Mouse (Mus musculus): ENCODE data around the gene Nat8f5. TPM values are rescaled to one million over a fixed set of nuclear protein-coding genes. Genes with fewer than 3 reads are reported as not detected.
"Not testable (repeated sequence)": the region's sequence is repeated elsewhere in the genome, so short reads cannot be mapped to it uniquely, and the experiment has no call there.

Gene Nat8f5
- polyA plus RNA-seq, 1 experiment from 2014 or later, result not detected

DNA sequence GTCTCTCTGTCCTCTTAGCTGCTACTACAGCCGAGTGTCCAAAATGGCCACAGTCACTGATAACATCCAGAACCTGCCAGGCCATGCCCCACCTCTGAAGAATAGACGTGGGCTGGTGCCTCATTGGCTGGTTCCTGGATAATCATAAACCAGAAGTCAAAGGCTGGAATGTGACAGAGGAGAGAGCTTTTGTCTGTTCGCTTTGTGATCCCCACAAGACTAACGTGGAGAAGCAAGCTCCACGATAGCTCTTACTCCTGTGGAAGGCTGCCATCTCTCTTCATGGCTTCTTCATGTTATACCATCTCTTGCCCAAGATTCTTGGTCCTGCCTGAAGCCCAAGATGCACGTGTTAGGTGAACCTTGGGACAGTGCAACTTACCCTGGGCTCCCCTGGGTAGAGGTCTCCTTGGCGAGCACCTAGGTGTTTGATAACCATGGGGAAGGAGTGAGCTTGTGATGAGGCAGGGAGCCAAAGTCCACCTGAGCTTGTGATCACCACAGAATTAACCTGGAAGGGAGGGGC, 11.1 kb upstream of the Nat8f5 start, which contains the start of gene Nat8:
Gene Nat8 (minus strand): TSS at position 287 of the 526 bp plus-strand sequence.
- 84% methylated on average over 7 of the region's 7 CpGs for WGBS
- H3K4me1 ChIP-seq, result no peaks in the 10 kb centered on the region
- H3K36me3 ChIP-seq (ENCODE audit: poor library complexity, severe bottlenecking), result no peaks in the 10 kb centered on the region
- H3K4me2 ChIP-seq, result no peak within 1 kb of the TSS
- no peaks in the 10 kb centered on the region for H3K9me3 ChIP-seq (replicated peaks)
- no peak within 1 kb of the TSS for H3K27ac ChIP-seq
- H3K4me3 ChIP-seq, result no peak within 1 kb of the TSS
- ATAC-seq, result no peak
- H3K27me3 ChIP-seq, result no peaks in the 10 kb centered on the region
- H3K9ac ChIP-seq, result no peak within 1 kb of the TSS

DNA sequence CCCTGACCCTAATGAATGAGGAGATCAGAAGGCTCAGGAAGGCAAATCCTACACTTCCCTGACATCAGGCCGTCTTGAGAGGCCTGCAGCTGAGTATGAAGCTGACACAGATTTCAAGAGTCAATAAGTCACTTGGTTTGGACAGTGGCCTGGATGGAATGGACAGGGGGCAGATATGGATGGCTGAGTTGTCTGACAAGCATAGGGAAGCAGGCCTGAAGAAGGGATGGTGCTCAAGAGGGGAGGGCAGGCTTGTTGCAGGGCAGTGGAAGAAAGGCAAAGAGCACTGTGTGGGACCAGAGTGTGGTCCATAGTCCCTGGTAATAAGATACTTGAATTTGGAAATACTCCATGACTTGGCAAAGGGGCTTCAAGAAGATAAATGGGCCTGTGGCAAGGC, 8.7 kb upstream of the Nat8f5 start:
- Histone ChIP-seq H3K36me3 (ENCODE audit: poor library complexity, severe bottlenecking) (no peaks in the 10 kb centered on the region), H3K4me1 (no peaks in the 10 kb centered on the region), H3K27ac (no peak overlapping the region), H3K9ac (no peak overlapping the region), H3K4me3 (no peak overlapping the region), H3K9me3 (replicated peaks) (no peaks in the 10 kb centered on the region), H3K4me2 (no peak overlapping the region), H3K27me3 (no peaks in the 10 kb centered on the region)
- ATAC-seq, result no peak
- 68% methylated on average over 1 of the region's 1 CpGs for WGBS

DNA sequence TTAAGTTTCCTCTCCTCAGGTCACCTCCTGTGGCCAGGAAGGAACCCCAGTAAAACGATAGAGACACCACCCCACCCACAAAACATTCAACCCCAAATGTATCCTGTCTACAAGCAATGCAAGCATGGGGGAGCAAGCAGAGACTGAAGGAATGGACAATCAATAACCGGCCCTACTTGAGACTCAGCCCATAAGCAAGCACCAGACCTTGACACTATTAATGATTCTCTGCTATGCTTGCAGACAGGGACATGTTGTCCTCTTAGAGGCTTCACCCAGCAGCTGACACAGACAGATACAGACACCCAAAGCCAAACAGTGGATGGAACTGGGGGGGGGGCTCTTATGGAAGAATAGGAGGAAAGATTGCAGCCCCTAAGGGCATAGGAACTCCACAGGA, 5.1 kb upstream of the Nat8f5 start:
- Histone ChIP-seq H3K9me3 (replicated peaks) (no peaks in the 10 kb centered on the region), H3K27ac (no peak overlapping the region), H3K4me3 (no peak overlapping the region), H3K4me2 (no peak overlapping the region), H3K4me1 (no peaks in the 10 kb centered on the region), H3K27me3 (no peaks in the 10 kb centered on the region), H3K9ac (no peak overlapping the region), H3K36me3 (ENCODE audit: poor library complexity, severe bottlenecking) (no peaks in the 10 kb centered on the region)
- ATAC-seq, result no peak
- WGBS, result 85% methylated on average over 2 of the region's 2 CpGs

DNA sequence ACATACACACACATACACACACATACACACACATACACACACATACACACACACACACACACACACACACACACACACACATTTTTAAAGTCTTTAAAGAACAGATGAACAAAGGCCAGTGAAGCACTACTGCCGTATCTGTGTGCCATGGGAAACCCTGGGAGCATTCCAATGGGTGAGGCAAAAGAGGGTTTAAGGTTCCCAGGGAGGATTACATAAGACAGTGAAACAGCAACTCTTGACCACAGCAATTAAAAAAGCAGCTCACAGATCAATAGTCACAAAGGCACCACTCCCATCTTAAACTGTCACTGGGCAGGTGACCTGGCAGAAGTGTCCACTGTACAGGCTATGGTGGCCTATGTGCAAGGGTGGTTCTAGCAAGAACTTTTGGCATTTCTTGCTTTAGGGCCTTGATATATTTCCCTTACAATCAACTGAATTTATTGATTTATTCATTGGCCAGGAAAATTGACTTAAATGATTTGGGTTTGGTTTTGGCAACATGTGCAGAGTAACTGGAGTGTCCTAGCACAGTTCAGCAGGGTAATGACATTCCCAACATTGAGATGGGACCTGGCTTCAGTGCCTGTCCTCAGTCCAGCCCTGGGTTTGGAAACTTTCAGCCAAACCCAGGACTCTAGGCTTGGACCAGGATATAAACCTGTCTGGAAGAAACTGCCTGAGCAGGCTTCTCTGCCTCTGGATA, 2.8 kb upstream of the Nat8f5 start:
- H3K4me2 ChIP-seq, result no peak overlapping the region
- no peaks in the 10 kb centered on the region for H3K36me3 ChIP-seq (ENCODE audit: poor library complexity, severe bottlenecking)
- WGBS, result 90% methylated on average over 1 of the region's 1 CpGs
- H3K4me3 ChIP-seq, result no peak overlapping the region
- H3K9me3 ChIP-seq (replicated peaks), result no peaks in the 10 kb centered on the region
- H3K9ac ChIP-seq, result no peak overlapping the region
- H3K27me3 ChIP-seq, result no peaks in the 10 kb centered on the region
- H3K27ac ChIP-seq, result no peak overlapping the region
- no peaks in the 10 kb centered on the region for H3K4me1 ChIP-seq
- ATAC-seq, result no peak

DNA sequence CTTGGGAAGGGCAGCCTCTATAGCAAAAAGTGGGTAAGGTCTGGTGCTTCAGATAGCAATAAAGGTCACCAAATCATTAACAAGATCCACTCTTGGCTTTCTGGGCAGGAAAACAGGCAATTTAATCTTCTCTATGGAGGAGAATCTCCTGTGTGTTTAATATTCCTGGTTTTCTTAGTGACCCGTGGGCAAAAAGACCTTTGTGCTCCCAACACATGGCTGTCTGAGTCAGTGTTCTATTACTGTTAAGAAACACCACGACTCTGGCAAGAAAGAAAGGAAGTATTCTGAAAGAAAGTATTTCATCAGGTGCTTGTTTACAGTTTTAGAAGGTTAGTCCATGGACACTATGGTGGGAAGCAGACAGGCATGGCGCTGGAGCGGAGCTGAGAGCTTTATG, 1.5 kb upstream of the Nat8f5 start:
- Histone ChIP-seq H3K36me3 (ENCODE audit: poor library complexity, severe bottlenecking) (no peaks in the 10 kb centered on the region), H3K4me1 (no peaks in the 10 kb centered on the region), H3K9ac (no peak overlapping the region), H3K4me2 (no peak overlapping the region), H3K4me3 (no peak overlapping the region), H3K27me3 (no peaks in the 10 kb centered on the region), H3K27ac (no peak overlapping the region), H3K9me3 (replicated peaks) (no peaks in the 10 kb centered on the region)
- 81% methylated on average over 4 of the region's 4 CpGs for WGBS
- ATAC-seq, result no peak

DNA sequence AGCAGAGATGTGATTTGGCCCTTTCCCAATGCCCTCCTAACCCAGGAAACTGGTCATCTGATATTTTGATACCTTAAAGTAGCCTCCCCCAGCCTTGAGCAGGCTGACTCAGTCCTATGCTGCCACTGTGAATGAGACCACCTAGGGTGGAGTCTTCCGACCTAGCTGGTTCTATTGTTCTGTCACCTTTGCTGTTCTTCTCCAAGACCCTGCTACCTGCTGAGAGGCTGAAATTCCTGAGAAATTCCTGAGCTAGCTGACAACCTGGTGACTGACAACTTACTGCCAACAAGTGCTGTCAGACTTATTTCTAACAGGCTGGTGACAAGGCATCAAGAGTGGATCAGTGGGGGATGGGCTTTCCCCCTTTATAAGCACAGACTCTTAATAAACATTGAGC, 2.4 kb downstream of the Nat8f5 start:
- Histone ChIP-seq H3K4me2 (no peak overlapping the region), H3K9ac (no peak overlapping the region), H3K36me3 (ENCODE audit: poor library complexity, severe bottlenecking) (no peaks in the 10 kb centered on the region), H3K27me3 (no peaks in the 10 kb centered on the region), H3K4me3 (no peak overlapping the region), H3K27ac (no peak overlapping the region), H3K9me3 (replicated peaks) (no peaks in the 10 kb centered on the region), H3K4me1 (no peaks in the 10 kb centered on the region)
- WGBS, result 31% methylated on average over 1 of the region's 1 CpGs
- no peak for ATAC-seq

DNA sequence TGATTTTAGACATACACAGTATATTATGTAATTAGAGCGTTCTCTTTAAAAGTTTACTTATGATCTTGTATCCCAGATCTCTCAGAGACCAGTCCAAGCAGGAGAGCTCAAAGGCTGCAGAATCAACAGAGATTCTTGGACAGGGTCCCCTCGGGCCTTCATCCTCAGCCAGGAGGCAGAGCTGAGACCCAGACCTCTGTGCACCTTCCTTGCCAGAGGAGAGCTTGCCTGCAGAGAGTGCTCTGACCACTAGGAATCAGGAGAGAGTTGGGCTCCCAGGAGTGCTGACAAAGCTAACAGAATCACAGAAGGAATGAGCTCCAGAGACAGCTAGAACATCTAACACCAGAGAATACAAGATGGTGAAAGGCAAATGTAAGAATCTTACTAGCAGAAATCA, 7.4 kb downstream of the Nat8f5 start:
- H3K9ac ChIP-seq, result no peak overlapping the region
- no peak overlapping the region for H3K4me2 ChIP-seq
- no peak overlapping the region for H3K4me3 ChIP-seq
- no peaks in the 10 kb centered on the region for H3K4me1 ChIP-seq
- H3K27ac ChIP-seq, result no peak overlapping the region
- no peak for ATAC-seq
- 84% methylated on average over 2 of the region's 2 CpGs for WGBS
- no peaks in the 10 kb centered on the region for H3K36me3 ChIP-seq (ENCODE audit: poor library complexity, severe bottlenecking)
- H3K27me3 ChIP-seq, result no peaks in the 10 kb centered on the region
- H3K9me3 ChIP-seq (replicated peaks), result no peaks in the 10 kb centered on the region

DNA sequence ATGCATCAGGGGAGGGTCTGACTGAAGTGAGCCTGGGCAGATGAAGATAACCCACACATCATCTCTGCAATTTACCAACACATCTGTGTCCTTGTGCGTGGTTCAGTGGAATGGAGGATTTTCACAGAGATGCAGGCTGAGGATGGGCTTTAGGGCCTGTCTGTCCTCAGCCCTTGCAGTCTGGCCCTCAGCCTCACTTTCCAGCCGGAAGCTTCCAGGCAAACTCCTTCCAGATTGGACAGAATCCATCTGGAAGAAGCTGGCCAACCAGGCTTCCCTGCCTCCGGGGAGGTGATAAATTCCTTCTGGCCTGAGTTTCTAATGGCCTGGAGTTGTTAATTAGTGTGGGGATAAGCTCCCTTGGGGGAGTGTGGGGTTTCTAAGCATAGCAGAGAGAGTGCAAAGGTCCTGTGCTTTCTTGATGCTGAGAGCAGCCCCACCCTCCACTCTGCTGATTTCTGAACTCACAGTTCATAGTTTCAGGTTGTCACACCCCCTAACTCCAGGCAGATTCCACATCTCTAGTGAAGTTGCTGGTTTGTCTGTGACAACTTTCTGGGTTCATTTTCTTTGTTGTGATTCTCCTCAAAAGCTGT, 9.7 kb downstream of the Nat8f5 start:
- H3K9me3 ChIP-seq (replicated peaks); H3K36me3 ChIP-seq (ENCODE audit: poor library complexity, severe bottlenecking); H3K4me1 ChIP-seq; H3K4me3 ChIP-seq; H3K27me3 ChIP-seq; ATAC-seq; H3K9ac ChIP-seq; H3K27ac ChIP-seq; H3K4me2 ChIP-seq: not testable (repeated sequence)
- WGBS, result 74% methylated on average over 3 of the region's 3 CpGs

DNA sequence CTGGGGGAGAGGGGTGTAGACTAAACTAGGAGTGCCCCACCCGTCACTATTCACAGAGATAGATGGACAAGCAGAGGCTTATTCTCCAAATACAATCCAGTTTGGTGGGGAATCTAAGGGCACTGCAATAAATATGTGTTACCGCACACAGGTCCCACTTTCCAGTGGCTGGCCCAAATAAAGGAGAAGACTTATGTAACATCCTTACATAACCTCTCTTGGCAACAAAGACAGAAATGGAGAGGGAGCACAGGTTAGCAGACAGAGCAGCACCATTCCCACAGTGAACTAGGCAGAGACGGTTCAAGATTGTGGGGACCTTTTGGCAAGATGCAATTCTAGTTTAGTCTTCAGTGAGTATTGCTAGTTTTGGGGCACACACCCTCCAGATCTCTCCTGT, 10.3 kb downstream of the Nat8f5 start:
- not testable (repeated sequence) for H3K4me2 ChIP-seq; ATAC-seq; H3K36me3 ChIP-seq (ENCODE audit: poor library complexity, severe bottlenecking); H3K27ac ChIP-seq; H3K9me3 ChIP-seq (replicated peaks); H3K27me3 ChIP-seq; H3K9ac ChIP-seq; H3K4me1 ChIP-seq; H3K4me3 ChIP-seq
- 94% methylated on average over 3 of the region's 3 CpGs for WGBS

DNA sequence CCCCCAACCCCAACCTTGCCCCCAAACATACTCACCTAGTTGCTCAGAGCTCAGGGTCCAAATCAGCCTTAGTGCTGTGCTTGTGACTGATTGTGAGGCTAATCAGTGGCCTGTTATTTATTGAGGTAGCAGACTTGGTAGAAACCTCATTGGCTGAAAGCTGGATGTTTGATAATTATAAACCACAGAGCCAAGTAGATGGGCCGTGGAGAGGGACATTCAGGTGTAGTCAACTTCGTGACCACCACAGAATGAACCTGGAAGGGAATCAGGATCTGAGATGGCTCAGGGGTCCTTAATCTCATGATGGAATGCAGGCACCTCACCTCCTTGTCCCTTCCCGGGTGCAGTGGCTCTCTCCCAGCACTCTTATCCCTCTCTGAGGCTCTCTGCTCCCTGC, 11.0 kb downstream of the Nat8f5 start:
- 71% methylated on average over 3 of the region's 3 CpGs for WGBS
- not testable (repeated sequence) for ATAC-seq; H3K4me3 ChIP-seq; H3K27ac ChIP-seq; H3K27me3 ChIP-seq; H3K9me3 ChIP-seq (replicated peaks); H3K4me2 ChIP-seq; H3K36me3 ChIP-seq (ENCODE audit: poor library complexity, severe bottlenecking); H3K9ac ChIP-seq; H3K4me1 ChIP-seq

DNA sequence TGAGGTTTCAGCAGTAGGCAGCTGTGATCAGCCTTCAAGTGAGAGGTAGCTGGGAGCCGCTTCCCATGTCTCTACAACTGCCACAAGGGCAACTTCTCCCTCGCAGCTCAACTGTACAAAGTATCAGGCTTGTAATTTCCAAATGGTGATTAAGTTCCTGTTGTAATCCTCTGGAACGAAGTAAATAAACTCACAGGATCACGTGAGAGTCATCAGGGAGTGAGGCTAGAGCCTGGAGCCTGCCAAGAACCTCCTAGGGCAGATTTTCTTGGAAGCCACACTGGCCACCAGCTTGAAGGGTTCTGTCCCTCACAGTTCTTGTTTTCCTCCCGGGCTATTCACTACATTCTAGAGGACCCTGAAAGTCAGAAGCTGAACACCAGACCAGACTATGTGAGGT, 17.6 kb downstream of the Nat8f5 start:
- H3K4me1 ChIP-seq; H3K4me3 ChIP-seq; ATAC-seq; H3K27me3 ChIP-seq; H3K36me3 ChIP-seq (ENCODE audit: poor library complexity, severe bottlenecking); H3K27ac ChIP-seq; H3K9me3 ChIP-seq (replicated peaks); H3K4me2 ChIP-seq; H3K9ac ChIP-seq: not testable (repeated sequence)
- 82% methylated on average over 5 of the region's 5 CpGs for WGBS

Measured in forebrain, embryonic 13.5 days (tissue).